Mouse (Mus musculus) MEL (cell line): Measurements from ENCODE around the gene Sod1. TPM values are rescaled to one million over a fixed set of nuclear protein-coding genes. Genes with fewer than 3 reads are reported as not detected.
A peak's percentile ranks its signal among the peaks of the same experiment; 100 is the strongest.

Experiments used
- DNase-seq: peaks from one replicate; pipeline ENCODE4 v3.0.0; 2011; ENCODE audit warnings: low read depth, low spot score
- H3K27ac ChIP-seq: 2 replicates; pipeline ENCODE4 v1.5.1; 2012; ENCODE audit warnings: low read depth, mild to moderate bottlenecking, control low read depth, low read length, moderate library complexity; ENCODE audit not compliant: control insufficient read depth
- H3K27me3 ChIP-seq, 2 experiments: fragments of 150-350 bp in 1 of 2; sonication (generic) in 1 of 2; 2 replicates each; pipeline ENCODE4 v1.6.1; 2012; ENCODE audit warnings: low read length in 2 of 2, mild to moderate bottlenecking in 2 of 2, improper control_type of control experiment in 1 of 2, moderate library complexity in 1 of 2; ENCODE audit not compliant: insufficient read depth in 2 of 2, control insufficient read depth in 1 of 2
- H3K36me3 ChIP-seq, 2 experiments: 2 replicates each; pipeline ENCODE4 v1.6.1; 2012 to 2014; ENCODE audit warnings: low read length in 2 of 2, improper control_type of control experiment in 1 of 2, inconsistent platforms in 1 of 2, mild to moderate bottlenecking in 1 of 2; ENCODE audit not compliant: insufficient read depth in 2 of 2, control insufficient read depth in 1 of 2
- H3K4me1 ChIP-seq, 2 experiments: fragments of 150-350 bp in 1 of 2; sonication (generic) in 1 of 2; 2 replicates each; pipeline ENCODE4 v1.6.1; 2012; ENCODE audit warnings: low read length in 2 of 2, improper control_type of control experiment in 1 of 2, mild to moderate bottlenecking in 1 of 2; ENCODE audit not compliant: insufficient read depth in 2 of 2, control insufficient read depth in 1 of 2
- H3K4me3 ChIP-seq, 2 experiments: fragments of 150-350 bp in 1 of 2; sonication (generic) in 1 of 2; 2 replicates each; pipeline ENCODE4 v1.5.1; 2012; ENCODE audit warnings: low read depth in 2 of 2, low read length in 2 of 2, mild to moderate bottlenecking in 2 of 2, moderate library complexity in 2 of 2, control low read depth in 1 of 2, improper control_type of control experiment in 1 of 2; ENCODE audit not compliant: control insufficient read depth in 1 of 2, insufficient read depth in 1 of 2
- H3K79me2 ChIP-seq: 2 replicates; pipeline ENCODE4 v1.6.1; 2012; ENCODE audit warnings: mild to moderate bottlenecking, low read length, moderate library complexity; ENCODE audit not compliant: control insufficient read depth, poor library complexity, insufficient read depth
- H3K9ac ChIP-seq: 2 replicates; pipeline ENCODE4 v1.6.1; 2012; ENCODE audit warnings: low read depth, mild to moderate bottlenecking, control low read depth, low read length, moderate library complexity; ENCODE audit not compliant: control insufficient read depth, poor library complexity, severe bottlenecking
- H3K9me3 ChIP-seq: fragments of 150-350 bp; sonication (generic); replicated peaks from 2 replicates; pipeline ENCODE4 v1.6.1; 2012; ENCODE audit warnings: mild to moderate bottlenecking, low read length, improper control_type of control experiment, moderate library complexity; ENCODE audit not compliant: insufficient read depth
- BHLHE40 ChIP-seq: IDR thresholded peaks from 2 replicates; pipeline ENCODE4 v1.6.1; 2012; ENCODE audit warnings: low read depth, mild to moderate bottlenecking, inconsistent platforms, low read length, improper control_type of control experiment, borderline replicate concordance
- CHD1 ChIP-seq: IDR thresholded peaks from 2 replicates; pipeline ENCODE4 v1.6.1; 2012; ENCODE audit warnings: low read depth, mild to moderate bottlenecking, inconsistent platforms, low read length, improper control_type of control experiment
- CHD2 ChIP-seq: IDR thresholded peaks from 2 replicates; pipeline ENCODE4 v1.6.1; 2011; ENCODE audit warnings: low read length, improper control_type of control experiment
- CTCF ChIP-seq, 3 experiments: IDR thresholded peaks in 2 of 3; conservative IDR thresholded peaks in 1 of 3; 2 replicates each; pipeline ENCODE4 v1.5.1; 2011 to 2012; ENCODE audit warnings: low read length in 3 of 3, low read depth in 2 of 3, mild to moderate bottlenecking in 2 of 3, improper control_type of control experiment in 1 of 3, inconsistent platforms in 1 of 3, mixed read lengths in 1 of 3, moderate library complexity in 1 of 3; ENCODE audit not compliant: control insufficient read depth in 1 of 3, insufficient read depth in 1 of 3, poor library complexity in 1 of 3, severe bottlenecking in 1 of 3
- E2F4 ChIP-seq: IDR thresholded peaks from 2 replicates; pipeline ENCODE4 v1.6.1; 2011; ENCODE audit warnings: low read depth, low read length, improper control_type of control experiment, borderline replicate concordance
- ELF1 ChIP-seq: IDR thresholded peaks from 2 replicates; pipeline ENCODE4 v1.6.1; 2014; ENCODE audit warnings: low read depth, mild to moderate bottlenecking, inconsistent platforms, low read length, improper control_type of control experiment, moderate library complexity
- ETS1 ChIP-seq: IDR thresholded peaks from 2 replicates; pipeline ENCODE4 v1.6.1; 2012; ENCODE audit warnings: low read depth, mild to moderate bottlenecking, inconsistent platforms, low read length, improper control_type of control experiment, moderate library complexity
- GABPA ChIP-seq: IDR thresholded peaks from 2 replicates; pipeline ENCODE4 v1.6.1; 2012; ENCODE audit warnings: low read depth, mild to moderate bottlenecking, inconsistent platforms, low read length, improper control_type of control experiment, moderate library complexity
- JUND ChIP-seq: IDR thresholded peaks from 2 replicates; pipeline ENCODE4 v1.6.1; 2011; ENCODE audit warnings: low read depth, mild to moderate bottlenecking, improper control_type of control experiment, low read length
- KAT2A ChIP-seq: conservative IDR thresholded peaks from 2 replicates; pipeline ENCODE4 v1.6.1; 2012; ENCODE audit warnings: low read depth, low read length, improper control_type of control experiment, inconsistent platforms
- MXI1 ChIP-seq: IDR thresholded peaks from 2 replicates; pipeline ENCODE4 v1.6.1; 2011; ENCODE audit warnings: mild to moderate bottlenecking, low read depth, low read length, improper control_type of control experiment
- MYB ChIP-seq: IDR thresholded peaks from 2 replicates; pipeline ENCODE4 v1.6.1; 2011; ENCODE audit warnings: mild to moderate bottlenecking, low read depth, low read length, improper control_type of control experiment
- MYC ChIP-seq: IDR thresholded peaks from 2 replicates; pipeline ENCODE4 v1.6.1; 2011; ENCODE audit warnings: low read depth, mild to moderate bottlenecking, low read length, improper control_type of control experiment, moderate library complexity
- NELFE ChIP-seq: IDR thresholded peaks from 2 replicates; pipeline ENCODE4 v1.6.1; 2011; ENCODE audit warnings: low read depth, low read length, improper control_type of control experiment
- NRF1 ChIP-seq: IDR thresholded peaks from 2 replicates; pipeline ENCODE4 v1.6.1; 2014; ENCODE audit warnings: low read depth, mild to moderate bottlenecking, inconsistent platforms, low read length, improper control_type of control experiment, moderate library complexity; ENCODE audit not compliant: poor library complexity, insufficient read depth, severe bottlenecking
- RAD21 ChIP-seq: IDR thresholded peaks from 2 replicates; pipeline ENCODE4 v1.6.1; 2011; ENCODE audit warnings: mild to moderate bottlenecking, low read depth, low read length, improper control_type of control experiment
- RCOR1 ChIP-seq: IDR thresholded peaks from 2 replicates; pipeline ENCODE4 v1.6.1; 2012; ENCODE audit warnings: low read depth, mild to moderate bottlenecking, inconsistent platforms, low read length, improper control_type of control experiment
- SIN3A ChIP-seq: IDR thresholded peaks from 2 replicates; pipeline ENCODE4 v1.6.1; 2012; ENCODE audit warnings: low read length, improper control_type of control experiment, inconsistent platforms
- SMC3 ChIP-seq: IDR thresholded peaks from 2 replicates; pipeline ENCODE4 v1.6.1; 2011; ENCODE audit warnings: low read depth, low read length, improper control_type of control experiment
- TAL1 ChIP-seq: IDR thresholded peaks from 2 replicates; pipeline ENCODE4 v1.6.1; 2012; ENCODE audit warnings: mild to moderate bottlenecking, inconsistent platforms, low read length, moderate library complexity, mixed read lengths
- UBTF ChIP-seq: IDR thresholded peaks from 2 replicates; pipeline ENCODE4 v1.6.1; 2012; ENCODE audit warnings: low read depth, mild to moderate bottlenecking, inconsistent platforms, low read length, improper control_type of control experiment, moderate library complexity, borderline replicate concordance; ENCODE audit not compliant: insufficient read depth
- USF2 ChIP-seq, 2 experiments: IDR thresholded peaks; 2 replicates each; pipeline ENCODE4 v1.6.1; 2011 to 2012; ENCODE audit warnings: improper control_type of control experiment in 2 of 2, low read length in 2 of 2, borderline replicate concordance in 1 of 2, inconsistent platforms in 1 of 2, low read depth in 1 of 2, mild to moderate bottlenecking in 1 of 2; ENCODE audit not compliant: insufficient read depth in 1 of 2
- ZC3H11A ChIP-seq: IDR thresholded peaks from 2 replicates; pipeline ENCODE4 v1.6.1; 2012; ENCODE audit warnings: low read depth, mild to moderate bottlenecking, inconsistent platforms, low read length, improper control_type of control experiment
- ZKSCAN1 ChIP-seq: IDR thresholded peaks from 2 replicates; pipeline ENCODE4 v1.6.1; 2012; ENCODE audit warnings: low read depth, mild to moderate bottlenecking, inconsistent platforms, low read length, improper control_type of control experiment, moderate library complexity
- ZMIZ1 ChIP-seq: IDR thresholded peaks from 2 replicates; pipeline ENCODE4 v1.6.1; 2012; ENCODE audit warnings: low read depth, mild to moderate bottlenecking, inconsistent platforms, low read length, improper control_type of control experiment, moderate library complexity
- ZNF384 ChIP-seq: IDR thresholded peaks from 2 replicates; pipeline ENCODE4 v1.6.1; 2012; ENCODE audit warnings: low read depth, mild to moderate bottlenecking, inconsistent platforms, low read length, improper control_type of control experiment
- polyA plus RNA-seq, 2 experiments: library from polyadenylated mRNA; stranded (reverse) in 1 of 2; unstranded in 1 of 2; fragments of >175 nt in 1 of 2; fragments of >200 nt in 1 of 2; gene quantifications; 2 replicates each; pipeline versions ENCODE4 v1.2.1 to v1.2.4; 2012; ENCODE audit warnings: low replicate concordance in 2 of 2, low read depth in 1 of 2; ENCODE audit not compliant: insufficient read length in 2 of 2, insufficient read depth in 1 of 2, missing spikeins in 1 of 2
- total RNA-seq: library from RNA; depleted of rRNA; stranded (reverse); fragments of 300-350 nt; gene quantifications from 2 replicates; pipeline ENCODE4 v1.2.3, GENCODE M21; 2012

Gene Sod1
- total and polyA plus RNA-seq, 3 experiments = 380 to 1,094 (median 474) TPM

DNA sequence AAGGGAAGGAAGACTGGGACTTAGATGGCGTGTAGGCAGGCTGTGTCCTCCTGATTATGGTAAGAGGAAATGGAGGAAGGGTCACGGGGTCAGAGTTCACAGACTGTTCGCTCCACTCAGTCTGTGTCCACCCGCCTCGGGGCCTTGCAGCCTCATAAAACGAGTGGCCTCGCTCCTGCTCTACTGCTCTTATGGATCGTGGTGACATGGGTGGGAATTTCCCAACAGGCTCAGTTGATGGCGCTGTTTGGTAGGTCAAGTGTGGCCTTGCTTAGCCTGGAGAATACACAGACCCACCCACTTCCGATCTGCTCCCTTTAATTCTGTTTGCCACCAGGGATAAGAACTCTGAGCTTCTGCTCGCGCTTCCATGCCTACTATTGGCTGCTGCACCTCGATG lies 33.1 kb upstream of the Sod1 start:
- TF ChIP-seq RCOR1 = no peak
- TF ChIP-seq ZMIZ1 = no peak
- TF ChIP-seq SMC3 = peak; percentile 81
- peak; percentile 44; the same call in 1 of the 2 replicates for TF ChIP-seq SIN3A
- TF ChIP-seq ZNF384 = no peak
- no peak for TF ChIP-seq JUND
- no peak for TF ChIP-seq CHD2
- TF ChIP-seq ZC3H11A = peak; percentile 85
- TF ChIP-seq CTCF (IDR thresholded peaks at IDR 0.05 in 2 of 3, conservative IDR thresholded peaks at IDR 0.05 in 1 of 3; ENCODE audit: control insufficient read depth in 1 of 3, insufficient read depth in 1 of 3, low read depth in 2 of 3, low read length in 3 of 3, poor library complexity in 1 of 3, severe bottlenecking in 1 of 3) = peak; percentile 58 to 93 (median 74)
- 0 out of 2 replicates have a peak, but pooled peaks have one; percentile 11 for TF ChIP-seq TAL1
- peak; percentile 92 for TF ChIP-seq RAD21
- TF ChIP-seq E2F4 = no peak
- no peak for TF ChIP-seq BHLHE40
- TF ChIP-seq MYC = no peak
- peak; percentile 60; the same call in 1 of the 2 replicates for TF ChIP-seq MXI1
- TF ChIP-seq NELFE = no peak
- TF ChIP-seq ETS1 = no peak
- TF ChIP-seq ELF1 = 0 out of 2 replicates have a peak, but pooled peaks have one; percentile 36
- TF ChIP-seq, all 39 proteins: peak for 8
- no peak overlapping the region for H3K27ac ChIP-seq
- H3K9ac ChIP-seq = peak overlapping the region; percentile 65
- H3K4me1 ChIP-seq = peaks cover 7 to 19% of the 10 kb centered on the region in 2 experiments
- no peaks in the 10 kb centered on the region for H3K9me3 ChIP-seq
- no peaks in the 10 kb centered on the region for H3K79me2 ChIP-seq
- H3K36me3 ChIP-seq = peaks cover 0 to 8% of the 10 kb centered on the region in 2 experiments; a peak in 2 of 4 replicates
- H3K4me3 ChIP-seq = peak overlapping the region; percentile 40 to 58
- no peaks in the 10 kb centered on the region for H3K27me3 ChIP-seq
- peak; percentile 91 for DNase-seq

DNA sequence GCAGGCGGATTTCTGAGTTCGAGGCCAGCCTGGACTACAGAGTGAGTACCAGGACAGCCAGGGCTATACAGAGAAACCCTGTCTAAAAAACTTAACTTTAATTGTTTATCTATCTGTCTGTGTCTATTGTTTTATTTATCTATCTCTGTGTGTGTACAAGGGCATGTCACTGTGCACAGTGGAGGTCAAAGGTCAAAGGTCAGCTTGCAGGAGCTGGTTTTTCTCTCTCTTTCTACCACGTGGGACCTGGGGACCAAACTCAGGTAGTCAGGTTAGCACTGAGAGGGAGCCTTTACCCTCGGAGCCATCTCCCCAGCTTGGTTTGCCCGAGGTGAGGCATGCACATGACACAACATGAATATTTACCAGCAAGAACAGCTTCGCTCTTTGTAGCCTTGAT lies 29.3 kb upstream of the Sod1 start:
- H3K4me1 ChIP-seq = peaks cover 0 to 9% of the 10 kb centered on the region in 2 experiments; a peak in 3 of 4 replicates

More for the DNA sequence above, 29.3 kb upstream of the Sod1 start:
- H3K9me3 ChIP-seq = no peaks in the 10 kb centered on the region
- TF ChIP-seq MXI1 = no peak
- no peak for TF ChIP-seq ELF1
- TF ChIP-seq KAT2A = no peak
- no peak for TF ChIP-seq RCOR1
- TF ChIP-seq CHD1 = no peak
- TF ChIP-seq GABPA = no peak
- TF ChIP-seq USF2 (IDR thresholded peaks at IDR 0.05; ENCODE audit: borderline replicate concordance in 1 of 2, insufficient read depth in 1 of 2, low read depth in 1 of 2, low read length in 2 of 2) = no peak
- no peak for TF ChIP-seq NRF1
- no peak for TF ChIP-seq ZC3H11A
- TF ChIP-seq UBTF = no peak
- no peak for TF ChIP-seq MYB
- TF ChIP-seq BHLHE40 = no peak
- TF ChIP-seq ZKSCAN1 = no peak
- no peaks in the 10 kb centered on the region for H3K27me3 ChIP-seq
- H3K79me2 ChIP-seq = no peaks in the 10 kb centered on the region
- H3K36me3 ChIP-seq = no peaks in the 10 kb centered on the region
- no peak overlapping the region for H3K4me3 ChIP-seq
- H3K9ac ChIP-seq = no peak overlapping the region
- DNase-seq = no peak
- H3K27ac ChIP-seq = no peak overlapping the region
